Mouse (Mus musculus) liver, embryonic 14.5 days (tissue): ENCODE measurements around the gene Hsd17b6.
"Not testable (repeated sequence)": the region's sequence is repeated elsewhere in the genome, so short reads cannot be mapped to it uniquely, and the experiment has no call there.

Experiments used
- CTCF ChIP-seq: IDR thresholded peaks from 2 replicates; pipeline ENCODE4 v1.5.1; 2016; ENCODE audit warnings: antibody characterized with exemption, low read depth, control low read depth
- EP300 ChIP-seq: IDR thresholded peaks from 2 replicates; pipeline ENCODE4 v1.6.1; 2016; ENCODE audit warnings: antibody characterized with exemption, low read depth

- not testable (repeated sequence) for TF ChIP-seq CTCF, EP300
These were observed 44.7 kb upstream of the Hsd17b6 start for GRCm38 (mm10) chr10:128052136-128052535.
